Mouse (Mus musculus) heart, embryonic 12.5 days (tissue): ENCODE results near the gene Gcnt7. TPM values are rescaled to one million over a fixed set of nuclear protein-coding genes. Genes with fewer than 3 reads are reported as not detected.

ENCODE experiments used
- ATAC-seq: fragments of 200-750 bp; cut with Nextera tagmentation; 2 replicates; pipeline ENCODE4 v1.8.0; 2017; ENCODE audit warnings: moderate TSS enrichment, moderate library complexity; ENCODE audit not compliant: insufficient number of reproducible peaks, low FRiP score
- H3K27ac ChIP-seq: fragments of 300-500 bp; sonication (generic); 2 replicates; pipeline ENCODE4 v1.5.1; 2016; ENCODE audit warnings: mild to moderate bottlenecking, moderate library complexity; ENCODE audit not compliant: poor library complexity, severe bottlenecking
- H3K27me3 ChIP-seq: fragments of 300-500 bp; sonication (generic); replicated peaks from 2 replicates; pipeline ENCODE4 v1.6.1; 2016; ENCODE audit warnings: mild to moderate bottlenecking, moderate library complexity
- H3K36me3 ChIP-seq: fragments of 300-500 bp; sonication (generic); 2 replicates; pipeline ENCODE4 v1.6.1; 2016; ENCODE audit warnings: mild to moderate bottlenecking, moderate library complexity
- H3K4me1 ChIP-seq: fragments of 300-500 bp; sonication (generic); replicated peaks from 2 replicates; pipeline ENCODE4 v1.6.1; 2016; ENCODE audit warnings: mild to moderate bottlenecking
- H3K4me2 ChIP-seq: fragments of 300-500 bp; sonication (generic); 2 replicates; pipeline ENCODE4 v1.6.1; 2016; ENCODE audit warnings: mild to moderate bottlenecking, moderate library complexity
- H3K4me3 ChIP-seq: fragments of 300-500 bp; sonication (generic); 2 replicates; pipeline ENCODE4 v1.5.1; 2016; ENCODE audit warnings: mild to moderate bottlenecking
- H3K9ac ChIP-seq: fragments of 300-500 bp; sonication (generic); 2 replicates; pipeline ENCODE4 v1.6.1; 2016; ENCODE audit warnings: mild to moderate bottlenecking, moderate library complexity
- H3K9me3 ChIP-seq: fragments of 300-500 bp; sonication (generic); replicated peaks from 2 replicates; pipeline ENCODE4 v1.6.1; 2016; ENCODE audit warnings: mild to moderate bottlenecking, moderate library complexity
- WGBS: fragments of 180-500 bp; shearing (Covaris S2); methylation state at CpG from one replicate; pipeline ENCODE4 v1.1.7; 2016; 5-methylcytosine and 5-hydroxymethylcytosine counted together
- polyA plus RNA-seq: library from polyadenylated mRNA; unstranded; fragments of >200 nt; fragmentation: Nextera tagmentation; extraction: Ambion mirVana; gene quantifications from 2 replicates; pipeline ENCODE4 v1.2.1, GENCODE M21; 2016

Gene Gcnt7
- polyA plus RNA-seq, 1 experiment from 2014 or later, result 1.1 TPM

GRCm38 (mm10) chr2:172460647-172461046, 2.3 kb upstream of the Gcnt7 start:
- no peaks in the 10 kb centered on the region for H3K9me3 ChIP-seq
- H3K36me3 ChIP-seq, result peaks cover 54% of the 10 kb centered on the region
- no peak for ATAC-seq
- no peak overlapping the region for H3K27ac ChIP-seq
- no peak overlapping the region for H3K4me2 ChIP-seq
- H3K4me3 ChIP-seq, result no peak overlapping the region
- peaks cover 9% of the 10 kb centered on the region for H3K4me1 ChIP-seq
- 70% methylated on average over 2 of the region's 2 CpGs for WGBS
- H3K27me3 ChIP-seq, result no peaks in the 10 kb centered on the region
- H3K9ac ChIP-seq, result no peak overlapping the region

- H3K27ac ChIP-seq, result no peak overlapping the region
- no peak overlapping the region for H3K9ac ChIP-seq
- no peaks in the 10 kb centered on the region for H3K9me3 ChIP-seq
- WGBS, result 91% methylated on average over 10 of the region's 10 CpGs
- H3K4me3 ChIP-seq, result no peak overlapping the region
- no peak for ATAC-seq
- no peaks in the 10 kb centered on the region for H3K27me3 ChIP-seq
- H3K36me3 ChIP-seq, result peaks cover 75% of the 10 kb centered on the region
- no peaks in the 10 kb centered on the region for H3K4me1 ChIP-seq
- H3K4me2 ChIP-seq, result no peak overlapping the region
Measured at GRCm38 (mm10) chr2:172452458-172452857, 5.9 kb downstream of the Gcnt7 start.

GRCm38 (mm10) chr2:172452031-172452430, 6.4 kb downstream of the Gcnt7 start:
- H3K9me3 ChIP-seq, result no peaks in the 10 kb centered on the region
- H3K27me3 ChIP-seq, result no peaks in the 10 kb centered on the region
- ATAC-seq, result no peak
- no peak overlapping the region for H3K4me3 ChIP-seq
- H3K27ac ChIP-seq, result no peak overlapping the region
- H3K36me3 ChIP-seq, result peaks cover 79% of the 10 kb centered on the region
- WGBS, result 90% methylated on average over 4 of the region's 4 CpGs
- H3K4me2 ChIP-seq, result no peak overlapping the region
- H3K9ac ChIP-seq, result no peak overlapping the region
- no peaks in the 10 kb centered on the region for H3K4me1 ChIP-seq

GRCm38 (mm10) chr2:172450640-172451039, 7.8 kb downstream of the Gcnt7 start:
- WGBS, result 84% methylated on average over 6 of the region's 6 CpGs
- no peak for ATAC-seq

GRCm38 (mm10) chr2:172448329-172448728, 10.1 kb downstream of the Gcnt7 start:
- ATAC-seq, result no peak
- Histone ChIP-seq H3K27me3 (no peaks in the 10 kb centered on the region), H3K9ac (no peak overlapping the region), H3K27ac (no peak overlapping the region), H3K9me3 (no peaks in the 10 kb centered on the region), H3K4me1 (no peaks in the 10 kb centered on the region), H3K4me3 (no peak overlapping the region), H3K36me3 (peaks cover 86% of the 10 kb centered on the region), H3K4me2 (no peak overlapping the region)
- 88% methylated on average over 4 of the region's 4 CpGs for WGBS

More at GRCm38 (mm10) chr2:172450640-172451039, 7.8 kb downstream of the Gcnt7 start:
- H3K4me3 ChIP-seq, result no peak overlapping the region
- peaks cover 88% of the 10 kb centered on the region for H3K36me3 ChIP-seq
- H3K9me3 ChIP-seq, result no peaks in the 10 kb centered on the region
- no peaks in the 10 kb centered on the region for H3K27me3 ChIP-seq
- no peaks in the 10 kb centered on the region for H3K4me1 ChIP-seq
- no peak overlapping the region for H3K9ac ChIP-seq
- H3K27ac ChIP-seq, result no peak overlapping the region
- H3K4me2 ChIP-seq, result no peak overlapping the region

GRCm38 (mm10) chr2:172447317-172447716, 11.1 kb downstream of the Gcnt7 start:
- 89% methylated on average over 6 of the region's 6 CpGs for WGBS

GRCm38 (mm10) chr2:172445617-172446016, 12.8 kb downstream of the Gcnt7 start:
- no peak for ATAC-seq
- Histone ChIP-seq H3K4me1 (peaks cover 12% of the 10 kb centered on the region), H3K9me3 (no peaks in the 10 kb centered on the region), H3K36me3 (peaks cover 60% of the 10 kb centered on the region), H3K9ac (no peak overlapping the region), H3K27me3 (no peaks in the 10 kb centered on the region), H3K4me3 (no peak overlapping the region), H3K4me2 (no peak overlapping the region), H3K27ac (no peak overlapping the region)
- 87% methylated on average over 4 of the region's 4 CpGs for WGBS

More at GRCm38 (mm10) chr2:172447317-172447716, 11.1 kb downstream of the Gcnt7 start:
- no peak for ATAC-seq
- Histone ChIP-seq H3K9ac (no peak overlapping the region), H3K36me3 (peaks cover 76% of the 10 kb centered on the region), H3K4me1 (no peaks in the 10 kb centered on the region), H3K9me3 (no peaks in the 10 kb centered on the region), H3K4me3 (no peak overlapping the region), H3K27ac (no peak overlapping the region), H3K27me3 (no peaks in the 10 kb centered on the region), H3K4me2 (no peak overlapping the region)

GRCm38 (mm10) chr2:172441176-172441575, 17.2 kb downstream of the Gcnt7 start:
- peak overlapping the region; percentile 90 for H3K4me2 ChIP-seq
- peak overlapping the region; percentile 91 for H3K4me3 ChIP-seq
- WGBS, result 29% methylated on average over 6 of the region's 6 CpGs
- H3K27me3 ChIP-seq, result no peaks in the 10 kb centered on the region
- no peaks in the 10 kb centered on the region for H3K9me3 ChIP-seq
- H3K9ac ChIP-seq, result peak overlapping the region; percentile 78
- H3K27ac ChIP-seq, result 0 out of 2 replicates have a peak overlapping the region, but pooled peaks have one; percentile 11
- H3K4me1 ChIP-seq, result peaks cover 15% of the 10 kb centered on the region
- ATAC-seq, result no peak
- peaks cover 16% of the 10 kb centered on the region for H3K36me3 ChIP-seq

GRCm38 (mm10) chr2:172440640-172441005, 17.8 kb downstream of the Gcnt7 start:
- Histone ChIP-seq H3K9me3 (no peaks in the 10 kb centered on the region), H3K4me2 (peak overlapping the region; percentile 90), H3K9ac (peak overlapping the region; percentile 78), H3K27ac (0 out of 2 replicates have a peak overlapping the region, but pooled peaks have one; percentile 11), H3K4me3 (peak overlapping the region; percentile 91), H3K27me3 (no peaks in the 10 kb centered on the region), H3K4me1 (peaks cover 15% of the 10 kb centered on the region), H3K36me3 (peaks cover 10% of the 10 kb centered on the region)
- ATAC-seq, result peak; percentile 48
- under 1% methylated on average over 21 of the region's 21 CpGs for WGBS

GRCm38 (mm10) chr2:172439843-172440639, 18.4 kb downstream of the Gcnt7 start, which contains the start of gene Rtf2:
Gene Rtf2, plus strand, starts transcription at chr2:172440556.
- Histone ChIP-seq H3K4me2 (peak within 1 kb of the TSS; percentile 90), H3K4me3 (peak within 1 kb of the TSS; percentile 91), H3K9me3 (no peaks in the 10 kb centered on the region), H3K27ac (peak within 1 kb of the TSS; percentile 58), H3K27me3 (no peaks in the 10 kb centered on the region), H3K4me1 (peaks cover 15% of the 10 kb centered on the region), H3K36me3 (peaks cover 5% of the 10 kb centered on the region), H3K9ac (peak within 1 kb of the TSS; percentile 78)
- 3% methylated on average over 35 of the region's 35 CpGs for WGBS
- peak; percentile 98 for ATAC-seq

GRCm38 (mm10) chr2:172437371-172437952, 20.9 kb downstream of the Gcnt7 start:
- ATAC-seq, result no peak
- Histone ChIP-seq H3K4me1 (peaks cover 15% of the 10 kb centered on the region), H3K9me3 (no peaks in the 10 kb centered on the region), H3K36me3 (no peaks in the 10 kb centered on the region), H3K27me3 (no peaks in the 10 kb centered on the region), H3K9ac (no peak overlapping the region), H3K4me3 (no peak overlapping the region), H3K27ac (no peak overlapping the region), H3K4me2 (no peak overlapping the region)
- WGBS, result 60% methylated on average over 16 of the region's 16 CpGs
